Mouse (Mus musculus) lung, embryonic 14.5 days (tissue): Measurements from ENCODE around the gene Fam177a. TPM values are rescaled to one million over a fixed set of nuclear protein-coding genes. Genes with fewer than 3 reads are reported as not detected.
"Not testable (repeated sequence)": the region's sequence is repeated elsewhere in the genome, so short reads cannot be mapped to it uniquely, and the experiment has no call there.

ENCODE experiments used
- ATAC-seq: fragments of 200-750 bp; cut with Nextera tagmentation; 2 replicates; pipeline ENCODE4 v1.8.0; 2017; ENCODE audit warnings: mild to moderate bottlenecking, moderate TSS enrichment, moderate library complexity; ENCODE audit not compliant: insufficient read depth
- DNase-seq: peaks from one replicate; pipeline ENCODE4 v3.0.0-alpha.2; 2015
- H3K27ac ChIP-seq: fragments of 300-500 bp; sonication (generic); 2 replicates; pipeline ENCODE4 v1.5.1; 2014; ENCODE audit warnings: low read depth, mild to moderate bottlenecking, moderate library complexity
- H3K27me3 ChIP-seq: fragments of 300-500 bp; sonication (generic); 2 replicates; pipeline ENCODE4 v1.6.1; 2014; ENCODE audit warnings: low read length, control low read depth; ENCODE audit not compliant: insufficient read depth
- H3K36me3 ChIP-seq: fragments of 300-500 bp; sonication (generic); 2 replicates; pipeline ENCODE4 v1.6.1; 2014; ENCODE audit warnings: control low read depth; ENCODE audit not compliant: insufficient read depth
- H3K4me1 ChIP-seq: fragments of 300-500 bp; sonication (generic); 2 replicates; pipeline ENCODE4 v1.6.1; 2014; ENCODE audit warnings: antibody characterized with exemption, control low read depth; ENCODE audit not compliant: insufficient read depth
- H3K4me2 ChIP-seq: fragments of 300-500 bp; sonication (generic); 2 replicates; pipeline ENCODE4 v1.6.1; 2014; ENCODE audit warnings: mild to moderate bottlenecking
- H3K4me3 ChIP-seq: fragments of 300-500 bp; sonication (generic); 2 replicates; pipeline ENCODE4 v1.5.1; 2014; ENCODE audit warnings: low read depth, low read length
- H3K9ac ChIP-seq: fragments of 300-500 bp; sonication (generic); 2 replicates; pipeline ENCODE4 v1.6.1; 2014
- H3K9me3 ChIP-seq: fragments of 300-500 bp; sonication (generic); 2 replicates; pipeline ENCODE4 v1.6.1; 2016; ENCODE audit warnings: low read depth, low read length, control low read depth
- CTCF ChIP-seq: IDR thresholded peaks from 2 replicates; pipeline ENCODE4 v1.5.1; 2016; ENCODE audit warnings: antibody characterized with exemption, low read depth
- WGBS: fragments of 180-500 bp; shearing (Covaris S2); extraction: QIAGEN DNeasy Blood & Tissue Kit; methylation state at CpG from one replicate; pipeline ENCODE4 v1.1.7; 2014; 5-methylcytosine and 5-hydroxymethylcytosine counted together
- polyA plus RNA-seq: library from polyadenylated mRNA; unstranded; fragments of >200 nt; fragmentation: Nextera tagmentation; extraction: Ambion mirVana; gene quantifications from 2 replicates; pipeline ENCODE4 v1.2.1, GENCODE M21; 2014

Fam177a gene
- polyA plus RNA-seq = 16.2 and 17.8 TPM in 2 replicates

- not testable (repeated sequence) for H3K4me3 ChIP-seq
- peak; percentile 95 for ATAC-seq
These were observed at the start of gene Fam177a for GRCm38 (mm10) chr12:55124242-55124641. Fam177a (plus strand) TSS chr12:55124469.

GRCm38 (mm10) chr12:55075296-55075695, 49.0 kb upstream of the Fam177a start:
- no peak for DNase-seq
- no peaks in the 10 kb centered on the region for H3K4me1 ChIP-seq
- H3K27me3 ChIP-seq = no peaks in the 10 kb centered on the region
- ATAC-seq = no peak
- H3K4me3 ChIP-seq = no peak overlapping the region
- WGBS = 91% methylated on average over 2 of the region's 2 CpGs
- no peaks in the 10 kb centered on the region for H3K36me3 ChIP-seq
- H3K9me3 ChIP-seq = no peaks in the 10 kb centered on the region
- no peak overlapping the region for H3K27ac ChIP-seq
- H3K4me2 ChIP-seq = no peak overlapping the region
- TF ChIP-seq CTCF = no peak
- H3K9ac ChIP-seq = no peak overlapping the region

More at GRCm38 (mm10) chr12:55124242-55124641, at the start of gene Fam177a:
- H3K27me3 ChIP-seq, H3K27ac ChIP-seq, H3K4me1 ChIP-seq, H3K4me2 ChIP-seq, H3K9ac ChIP-seq, DNase-seq, H3K9me3 ChIP-seq, H3K36me3 ChIP-seq: not testable (repeated sequence)
- WGBS = no CpG with 5 or more reads among the region's 40 CpGs

- DNase-seq = peak; percentile 26
- 40% methylated on average over 2 of the region's 2 CpGs for WGBS
- ATAC-seq, H3K9me3 ChIP-seq, H3K4me3 ChIP-seq, H3K27ac ChIP-seq, H3K27me3 ChIP-seq, H3K9ac ChIP-seq, H3K4me1 ChIP-seq, H3K36me3 ChIP-seq: not testable (repeated sequence)
- TF ChIP-seq CTCF = peak; percentile 11; the same call in 1 of the 2 replicates
- H3K4me2 ChIP-seq = peak overlapping the region; percentile 58
These were observed 45.6 kb upstream of the Fam177a start for GRCm38 (mm10) chr12:55078706-55079105.

GRCm38 (mm10) chr12:55079726-55080600, 44.3 kb upstream of the Fam177a start, which contains the start of the genes 2700097O09Rik and Srp54a:
2700097O09Rik (minus strand) TSS chr12:55080110.
Srp54a (plus strand) TSS chr12:55080262.
- H3K27me3 ChIP-seq, H3K4me1 ChIP-seq, H3K9me3 ChIP-seq, H3K36me3 ChIP-seq: not testable (repeated sequence)
- DNase-seq (peak; percentile 98), ATAC-seq (peak; percentile 98)
- Histone ChIP-seq H3K9ac (peak within 1 kb of the TSS; percentile 65), H3K4me3 (peak within 1 kb of the TSS; percentile 62), H3K4me2 (peak within 1 kb of the TSS; percentile 58), H3K27ac (peak within 1 kb of the TSS; percentile 90)
- under 1% methylated on average over 57 of the region's 60 CpGs for WGBS

- peak; percentile 59 for ATAC-seq
- H3K27me3 ChIP-seq, DNase-seq: not testable (repeated sequence)
These were observed 43.7 kb upstream of the Fam177a start for GRCm38 (mm10) chr12:55080601-55080942.

GRCm38 (mm10) chr12:55092127-55092526, 32.1 kb upstream of the Fam177a start:
- H3K4me3 ChIP-seq, H3K27ac ChIP-seq, ATAC-seq, H3K4me2 ChIP-seq, H3K9me3 ChIP-seq, DNase-seq, H3K9ac ChIP-seq, H3K36me3 ChIP-seq, H3K4me1 ChIP-seq, H3K27me3 ChIP-seq: not testable (repeated sequence)
- whole genome bisulfite sequencing = 100% methylated on average over 1 of the region's 7 CpGs

More at GRCm38 (mm10) chr12:55080601-55080942, 43.7 kb upstream of the Fam177a start:
- Histone ChIP-seq H3K4me3 (peak overlapping the region; percentile 62), H3K4me2 (peak overlapping the region; percentile 45), H3K27ac (peak overlapping the region; percentile 90), H3K9ac (peak overlapping the region; percentile 65)
- WGBS = under 1% methylated on average over 25 of the region's 25 CpGs
- not testable (repeated sequence) for H3K36me3 ChIP-seq, H3K4me1 ChIP-seq, H3K9me3 ChIP-seq

GRCm38 (mm10) chr12:55112616-55113015, 11.7 kb upstream of the Fam177a start:
- DNase-seq, H3K9ac ChIP-seq, H3K27ac ChIP-seq, H3K27me3 ChIP-seq, H3K36me3 ChIP-seq, H3K4me3 ChIP-seq, H3K4me1 ChIP-seq, H3K9me3 ChIP-seq, H3K4me2 ChIP-seq, ATAC-seq: not testable (repeated sequence)
- no CpG with 5 or more reads among the region's 7 CpGs for WGBS

GRCm38 (mm10) chr12:55124731-55125130, 462 bp downstream of the Fam177a start:
- H3K9me3 ChIP-seq, H3K36me3 ChIP-seq, H3K4me3 ChIP-seq, H3K27ac ChIP-seq, H3K4me1 ChIP-seq, H3K4me2 ChIP-seq, DNase-seq, H3K9ac ChIP-seq, H3K27me3 ChIP-seq: not testable (repeated sequence)
- WGBS = no CpG with 5 or more reads among the region's 18 CpGs
- peak; percentile 57 for ATAC-seq

GRCm38 (mm10) chr12:55135540-55135939, 11.3 kb downstream of the Fam177a start:
- H3K9me3 ChIP-seq, H3K4me2 ChIP-seq, H3K36me3 ChIP-seq, H3K9ac ChIP-seq, H3K4me3 ChIP-seq, H3K4me1 ChIP-seq, H3K27me3 ChIP-seq, ATAC-seq, DNase-seq, H3K27ac ChIP-seq: not testable (repeated sequence)
- no CpG with 5 or more reads among the region's 6 CpGs for WGBS

GRCm38 (mm10) chr12:55137859-55138258, 13.6 kb downstream of the Fam177a start:
- not testable (repeated sequence) for H3K27ac ChIP-seq, H3K27me3 ChIP-seq, H3K36me3 ChIP-seq, ATAC-seq, H3K4me3 ChIP-seq, H3K9me3 ChIP-seq, DNase-seq, H3K4me1 ChIP-seq, H3K4me2 ChIP-seq, H3K9ac ChIP-seq
- WGBS = no CpG with 5 or more reads among the region's 6 CpGs
